Mouse (Mus musculus): ENCODE measurements around the gene C2cd3.

C2cd3 gene

GRCm38 (mm10) chr7:100371495-100372451 is at the start of gene C2cd3, which contains the start of gene Ppme1:
Gene C2cd3, plus strand, starts transcription at chr7:100372233.
Gene Ppme1, minus strand, starts transcription at chr7:100372307.
- peak; percentile 100 for DNase-seq

GRCm38 (mm10) chr7:100323721-100324120 is 48.3 kb upstream of the C2cd3 start:
- DNase-seq, result no peak

- no peak for DNase-seq
These were observed 46.6 kb upstream of the C2cd3 start for GRCm38 (mm10) chr7:100325482-100325881.

- DNase-seq, result no peak
These were observed 44.5 kb upstream of the C2cd3 start for GRCm38 (mm10) chr7:100327514-100327913.

- DNase-seq, result no peak
These were observed 43.4 kb upstream of the C2cd3 start for GRCm38 (mm10) chr7:100328636-100329035.

- DNase-seq, result no peak
These were observed 40.8 kb upstream of the C2cd3 start for GRCm38 (mm10) chr7:100331269-100331668.

- no peak for DNase-seq
These were observed 36.1 kb upstream of the C2cd3 start for GRCm38 (mm10) chr7:100335921-100336320.

- no peak for DNase-seq
These were observed 17.0 kb upstream of the C2cd3 start for GRCm38 (mm10) chr7:100354984-100355383.

- no peak for DNase-seq
These were observed 15.7 kb upstream of the C2cd3 start for GRCm38 (mm10) chr7:100356324-100356723.

GRCm38 (mm10) chr7:100356768-100357167 is 15.3 kb upstream of the C2cd3 start:
- no peak for DNase-seq

- no peak for DNase-seq
These were observed 14.2 kb upstream of the C2cd3 start for GRCm38 (mm10) chr7:100357856-100358255.

- DNase-seq, result no peak
These were observed 8.9 kb upstream of the C2cd3 start for GRCm38 (mm10) chr7:100363162-100363561.

- no peak for DNase-seq
These were observed 7.1 kb upstream of the C2cd3 start for GRCm38 (mm10) chr7:100364888-100365287.

- DNase-seq, result no peak
These were observed 483 bp downstream of the C2cd3 start for GRCm38 (mm10) chr7:100372452-100372980.

GRCm38 (mm10) chr7:100378257-100378656 is 6.2 kb downstream of the C2cd3 start:
- no peak for DNase-seq

GRCm38 (mm10) chr7:100381161-100381560 is 9.1 kb downstream of the C2cd3 start:
- peak; percentile 37 for DNase-seq

GRCm38 (mm10) chr7:100383207-100383606 is 11.2 kb downstream of the C2cd3 start:
- DNase-seq, result no peak

- DNase-seq, result no peak
These were observed 16.1 kb downstream of the C2cd3 start for GRCm38 (mm10) chr7:100388174-100388573.

- DNase-seq, result no peak
These were observed 18.1 kb downstream of the C2cd3 start for GRCm38 (mm10) chr7:100390166-100390565.

- DNase-seq, result peak; percentile 20
These were observed 20.2 kb downstream of the C2cd3 start for GRCm38 (mm10) chr7:100392265-100392664.

GRCm38 (mm10) chr7:100399231-100399913 is 27.3 kb downstream of the C2cd3 start:
- DNase-seq, result peak; percentile 47

GRCm38 (mm10) chr7:100400899-100401539 is 29.0 kb downstream of the C2cd3 start:
- no peak for DNase-seq

GRCm38 (mm10) chr7:100402715-100403114 is 30.7 kb downstream of the C2cd3 start:
- peak; percentile 2 for DNase-seq
